Comparison of ENCODE assay signal across 12 mouse cellular contexts in genomic region chr13:112315442-112315841, GRCm38 (mm10). TPM values are rescaled to one million over a fixed set of nuclear protein-coding genes. Genes with fewer than 3 reads are reported as not detected.
DNase-seq lines count a peak whose midpoint lies in the region; ATAC-seq and TF ChIP-seq lines count a peak whose summit lies in the region.
"Had no signal": no experiment of that assay in that cellular context is flagged by ENCODE, and none has a peak within 500 bp of the region (broad histone marks: within the 10 kb centered on the region; RNA-seq: fewer than 3 reads in every experiment).

No protein-coding gene starts in this region.

- peak; percentile 58 for ATAC-seq in forebrain, postnatal 0 days
- ATAC-seq: intestine, postnatal 0 days had no signal

- no peaks in the 10 kb centered on the region for H3K9me3 ChIP-seq in forebrain, postnatal 0 days (ENCODE audit: low read length)
- H3K9me3 ChIP-seq: limb, embryonic 13.5 days; megakaryocyte, embryonic 14.5 days had no signal

- no peak overlapping the region for H3K9ac ChIP-seq in forebrain, postnatal 0 days
- H3K9ac ChIP-seq: limb, embryonic 13.5 days had no signal

- 9% methylated on average over 3 of the region's 3 CpGs for WGBS in forebrain, postnatal 0 days

- no peaks in the 10 kb centered on the region for H3K36me3 ChIP-seq in forebrain, postnatal 0 days (ENCODE audit: insufficient read depth)
- H3K36me3 ChIP-seq: limb, embryonic 13.5 days had no signal

- H3K27ac ChIP-seq in forebrain, postnatal 0 days (ENCODE audit: low read depth, low read length): no peak overlapping the region
- H3K27ac ChIP-seq: limb, embryonic 13.5 days had no signal

- no peaks in the 10 kb centered on the region for H3K4me1 ChIP-seq in forebrain, postnatal 0 days (ENCODE audit: insufficient read depth)

- intact Hi-C loops in left cerebral cortex, postnatal 14 days (cut with DNase I): no loop called here

- H3K4me2 ChIP-seq in forebrain, postnatal 0 days (ENCODE audit: low read depth): no peak overlapping the region
- H3K4me2 ChIP-seq: limb, embryonic 13.5 days had no signal

- DNase-seq in left cerebral cortex, postnatal 14 days (ENCODE audit: low spot score in 2 of 2): peak; percentile 8 to 13
- DNase-seq in left cerebral cortex, adult 11 months (ENCODE audit: low spot score): no peak
- peak; percentile 24 for DNase-seq in embryo, embryonic 10.5 days (ENCODE audit: low spot score)
- no peak for DNase-seq in forebrain, postnatal 0 days
- peak; percentile 45 for DNase-seq in retina, embryonic 14.5 days (ENCODE audit: low spot score)
- no peak for DNase-seq in adrenal gland, postnatal 36 days
- no peak for DNase-seq in layer of hippocampus, adult 9-10 months (ENCODE audit: low spot score)
- DNase-seq: cerebellum, postnatal 25 days; lung, adult 2 months had no signal

- no peak overlapping the region for H3K4me3 ChIP-seq in forebrain, postnatal 0 days (ENCODE audit: low read depth, low read length)
- H3K4me3 ChIP-seq: limb, embryonic 13.5 days; megakaryocyte, embryonic 14.5 days had no signal

- H3K27me3 ChIP-seq in forebrain, postnatal 0 days (ENCODE audit: insufficient read depth, low read length): no peaks in the 10 kb centered on the region
- H3K27me3 ChIP-seq: limb, embryonic 13.5 days had no signal

- TF ChIP-seq CTCF in forebrain, postnatal 0 days (IDR thresholded peaks at IDR 0.05; ENCODE audit: low read depth): no peak

RNA-seq across cellular contexts. Expression of gene Ankrd55, which starts 27.2 kb away (rescaled TPM):
- total RNA-seq in left cerebral cortex, postnatal 14 days (2021): 1 to 10 TPM; 3.3 to 4.0 TPM
- 10.5 and 15.6 TPM in 2 replicates for total RNA-seq in forebrain, postnatal 0 days (2014; rRNA removed)
- 3.4 and 5.7 TPM in 2 replicates for polyA plus RNA-seq in forebrain, postnatal 0 days (2015; fragmentation: Nextera tagmentation; extraction: Ambion mirVana)
- total RNA-seq in adrenal gland, postnatal 36 days (2021): 10 to 100 TPM in 1 of 2 experiments, under 1 TPM in 1; 0.46 to 22.1 TPM

Comparison
In these comparisons a context has a peak if more than half of its experiments do, and no peak if none do; other contexts are left out.
1. DNase-seq: peak in left cerebral cortex, postnatal 14 days (2 of 2), embryo, embryonic 10.5 days (single experiment) and retina, embryonic 14.5 days (single experiment); none in left cerebral cortex, adult 11 months (single experiment), forebrain, postnatal 0 days (single experiment), adrenal gland, postnatal 36 days (0 of 2) and layer of hippocampus, adult 9-10 months (single experiment).